Mouse (Mus musculus) hindbrain, postnatal 0 days (tissue): ENCODE measurements at regions not wholly inside any gene's neighbourhood (a gene's known extent, or its start where the extent isn't known, plus 50 kb on each side); places are given as distances from the start of the nearest gene placed in this dataset.

Experiments used
- ATAC-seq: fragments of 200-750 bp; cut with Nextera tagmentation; 2 replicates; pipeline ENCODE4 v1.8.0; 2017; ENCODE audit warnings: mild to moderate bottlenecking, moderate TSS enrichment, moderate library complexity
- DNase-seq: peaks from one replicate; pipeline ENCODE4 v3.0.0-alpha.2; 2015; ENCODE audit warnings: low spot score
- H3K27ac ChIP-seq: fragments of 300-500 bp; sonication (generic); 2 replicates; pipeline ENCODE4 v1.5.1; 2014; ENCODE audit warnings: mild to moderate bottlenecking
- H3K27me3 ChIP-seq: fragments of 300-500 bp; sonication (generic); 2 replicates; pipeline ENCODE4 v1.6.1; 2014; ENCODE audit warnings: low read length, mixed read lengths; ENCODE audit not compliant: insufficient read depth
- H3K36me3 ChIP-seq: fragments of 300-500 bp; sonication (generic); 2 replicates; pipeline ENCODE4 v1.6.1; 2014; ENCODE audit warnings: low read length, mixed read lengths; ENCODE audit not compliant: insufficient read depth
- H3K4me1 ChIP-seq: fragments of 300-500 bp; sonication (generic); 2 replicates; pipeline ENCODE4 v1.6.1; 2014; ENCODE audit warnings: antibody characterized with exemption, low read length, mixed read lengths; ENCODE audit not compliant: insufficient read depth
- H3K4me2 ChIP-seq: fragments of 300-500 bp; sonication (generic); 2 replicates; pipeline ENCODE4 v1.6.1; 2014; ENCODE audit warnings: low read depth, mild to moderate bottlenecking, low read length, moderate library complexity, mixed read lengths
- H3K4me3 ChIP-seq: fragments of 300-500 bp; sonication (generic); 2 replicates; pipeline ENCODE4 v1.5.1; 2014; ENCODE audit warnings: low read length
- H3K9ac ChIP-seq: fragments of 300-500 bp; sonication (generic); replicated peaks from 2 replicates; pipeline ENCODE4 v1.6.1; 2014; ENCODE audit warnings: mild to moderate bottlenecking, low read length, moderate library complexity, mixed read lengths
- H3K9me3 ChIP-seq: fragments of 300-500 bp; sonication (generic); 2 replicates; pipeline ENCODE4 v1.6.1; 2016; ENCODE audit warnings: low read length, mixed read lengths
- CTCF ChIP-seq: IDR thresholded peaks from 2 replicates; pipeline ENCODE4 v1.5.1; 2016; ENCODE audit warnings: antibody characterized with exemption, control low read depth, low read depth
- WGBS: fragments of 180-500 bp; shearing (Covaris S2); extraction: QIAGEN DNeasy Blood & Tissue Kit; methylation state at CpG from one replicate; pipeline ENCODE4 v1.1.7; 2014; 5-methylcytosine and 5-hydroxymethylcytosine counted together

DNA sequence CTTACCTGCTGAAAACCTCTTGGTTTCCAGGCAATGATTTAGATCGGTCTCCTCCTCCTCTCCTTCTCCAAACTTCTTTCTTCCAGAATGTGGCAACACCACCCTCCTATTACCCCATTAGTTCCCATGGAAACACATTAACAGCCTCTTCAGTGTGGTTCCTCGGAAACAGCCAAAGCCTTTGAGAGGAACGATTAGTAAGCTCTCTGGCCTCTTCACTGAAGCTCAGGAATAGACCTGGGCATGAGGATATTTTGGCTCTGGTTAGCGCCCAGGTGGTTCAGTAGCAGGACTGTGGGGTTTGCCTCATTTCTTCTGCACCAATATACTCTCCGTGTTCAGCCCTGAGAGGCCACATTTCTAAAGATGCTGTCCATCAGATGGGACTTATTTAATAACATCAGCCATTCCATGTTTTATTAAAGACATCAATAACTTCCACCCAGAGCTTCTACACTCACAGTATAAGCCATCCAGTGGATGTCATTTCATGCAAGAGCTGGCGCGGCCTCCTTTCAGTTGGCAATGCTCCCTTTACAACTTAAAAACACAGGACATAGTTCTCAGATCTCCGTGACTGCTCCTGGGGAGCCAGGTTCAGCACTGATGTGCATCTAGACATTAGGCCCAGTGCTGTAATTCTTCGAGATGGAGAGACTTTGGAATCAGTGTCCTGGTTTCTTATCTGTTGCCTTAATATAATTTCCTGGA, 52.9 kb upstream of the Tcl1b2 start:
- TF ChIP-seq CTCF = no peak
- peaks cover 10% of the 10 kb centered on the region; the same call in 1 of the 2 replicates for H3K4me1 ChIP-seq
- H3K36me3 ChIP-seq = no peaks in the 10 kb centered on the region
- H3K27me3 ChIP-seq = no peaks in the 10 kb centered on the region
- ATAC-seq (peak; percentile 58; the same call in 1 of the 2 replicates), DNase-seq (peak; percentile 64)
- 29% methylated on average over 9 of the region's 9 CpGs for WGBS
- H3K27ac ChIP-seq = peak overlapping the region; percentile 73
- no peak overlapping the region for H3K9ac ChIP-seq
- H3K9me3 ChIP-seq = no peaks in the 10 kb centered on the region
- no peak overlapping the region for H3K4me3 ChIP-seq
- H3K4me2 ChIP-seq = no peak overlapping the region

DNA sequence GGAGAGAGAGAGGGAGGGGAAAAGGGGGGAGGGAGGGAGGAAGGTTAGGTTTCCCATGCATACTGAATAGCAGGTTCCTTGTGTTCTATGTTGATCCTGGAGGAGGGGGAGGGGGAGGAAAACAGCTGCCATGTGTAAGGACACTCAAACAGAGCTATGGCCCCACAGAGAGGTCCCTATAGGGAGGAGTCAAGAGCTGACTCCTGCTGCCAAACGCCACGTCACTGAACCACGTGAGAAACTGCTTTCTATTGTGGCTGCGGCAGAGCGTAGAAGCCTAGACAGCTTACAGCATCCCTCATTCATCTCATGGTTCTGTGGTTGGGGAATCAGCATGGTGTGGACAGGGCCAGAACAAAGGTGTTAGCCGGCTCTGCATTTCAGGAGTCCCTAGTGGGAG, 52.3 kb upstream of the Tcl1b2 start:
- H3K9ac ChIP-seq = no peak overlapping the region

More for the DNA sequence above, 52.3 kb upstream of the Tcl1b2 start:
- DNase-seq (peak; percentile 89), ATAC-seq (peak; percentile 87)
- Histone ChIP-seq H3K4me2 (no peak overlapping the region), H3K27ac (peak overlapping the region; percentile 73), H3K9me3 (no peaks in the 10 kb centered on the region), H3K4me1 (peaks cover 10% of the 10 kb centered on the region; the same call in 1 of the 2 replicates), H3K36me3 (no peaks in the 10 kb centered on the region), H3K4me3 (no peak overlapping the region), H3K27me3 (no peaks in the 10 kb centered on the region)
- no peak for TF ChIP-seq CTCF
- WGBS = 14% methylated on average over 6 of the region's 6 CpGs
